Mouse (Mus musculus) adrenal gland, postnatal 0 days (tissue): ENCODE results near the gene Olfr875. TPM values are rescaled to one million over a fixed set of nuclear protein-coding genes. Genes with fewer than 3 reads are reported as not detected.

Experiments
- polyA plus RNA-seq: library from polyadenylated mRNA; unstranded; fragments of >200 nt; fragmentation: Nextera tagmentation; extraction: Ambion mirVana; gene quantifications from 2 replicates; pipeline ENCODE4 v1.2.1, GENCODE M21; 2015

Gene Olfr875
- polyA plus RNA-seq = not detected in 2 replicates

DNA sequence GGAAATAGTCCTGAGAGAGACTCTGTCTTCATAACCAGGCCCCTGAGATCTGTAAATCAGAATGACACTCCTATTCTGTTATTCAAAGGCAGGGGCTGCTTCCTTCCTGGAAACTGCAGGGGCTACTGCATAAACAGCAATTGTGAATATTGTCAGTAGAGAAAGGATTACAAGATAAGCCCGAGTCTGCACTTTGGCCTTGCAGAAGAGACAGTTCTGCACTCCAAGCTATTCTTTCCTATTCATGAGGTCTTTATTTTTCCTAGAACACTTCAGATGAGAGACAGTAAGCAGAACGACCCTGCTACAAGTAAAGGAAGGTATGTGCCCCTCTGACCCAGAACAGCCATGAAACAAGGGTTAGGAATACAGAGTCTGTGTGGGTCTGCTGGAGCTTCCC, at the start of gene Olfr875:
Gene Olfr875 (plus strand): TSS at position 99 of the 400 bp plus-strand sequence.

DNA sequence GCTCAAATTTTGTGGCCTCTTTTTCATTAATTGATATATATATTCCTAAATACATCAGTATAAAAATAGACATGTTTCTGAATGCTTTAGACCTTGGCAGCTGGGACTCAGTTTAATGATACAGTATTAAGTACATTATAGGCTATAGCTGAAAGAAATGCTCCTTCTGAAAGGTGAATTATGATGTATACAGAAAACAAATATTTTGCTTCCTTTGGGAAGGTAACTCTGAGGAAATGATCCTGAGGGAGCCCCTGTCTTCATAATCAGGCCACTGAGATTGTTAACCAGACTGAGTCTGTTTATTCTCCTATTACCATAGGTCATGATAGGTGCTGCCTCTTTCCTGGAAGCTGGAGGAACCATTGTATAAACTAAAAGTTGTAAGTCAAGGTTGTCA, 26.9 kb upstream of the Olfr875 start, which contains the start of gene Olfr874:
Gene Olfr874 (plus strand): TSS at position 301 of the 400 bp plus-strand sequence.

DNA sequence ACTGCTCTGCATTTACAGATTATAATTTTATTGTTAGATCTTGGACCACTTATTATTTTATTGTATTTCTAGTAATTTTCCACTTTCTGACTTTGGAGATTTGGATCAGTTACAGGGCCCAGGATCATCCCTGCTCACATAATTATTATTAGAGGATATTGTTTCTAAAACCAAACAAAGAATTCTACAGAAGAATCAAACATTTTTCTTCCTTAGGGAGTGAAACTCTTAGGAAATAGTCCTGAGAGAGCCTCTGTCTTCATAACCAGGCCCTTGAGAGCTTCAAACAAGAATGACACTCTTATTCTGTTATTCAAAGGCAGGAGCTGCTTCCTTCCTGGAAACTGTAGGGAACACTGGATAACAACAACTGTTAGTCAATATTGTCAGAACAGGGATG, 31.1 kb downstream of the Olfr875 start, which contains the start of gene Olfr876:
Gene Olfr876 (plus strand): TSS at position 301 of the 400 bp plus-strand sequence.

Other genes with a start within 250 kb of the Olfr875 start
- 23.6 and 44.6 TPM in 2 replicates for gene Esam, start 243.8 kb upstream of the Olfr875 start, polyA plus RNA-seq
- gene Vsig2, start 232.6 kb upstream of the Olfr875 start, polyA plus RNA-seq = 0.92 and 3.2 TPM in 2 replicates
- gene Nrgn, start 219.0 kb upstream of the Olfr875 start, polyA plus RNA-seq = 2.0 and 3.4 TPM in 2 replicates
- 12.8 and 18.8 TPM in 2 replicates for gene Siae, start 216.2 kb upstream of the Olfr875 start, polyA plus RNA-seq
- 11.5 and 18.5 TPM in 2 replicates for gene Spa17, start 158.1 kb upstream of the Olfr875 start, polyA plus RNA-seq
- 123 and 129 TPM in 2 replicates for gene Tbrg1, start 114.5 kb upstream of the Olfr875 start, polyA plus RNA-seq
- gene Panx3, start 102.6 kb upstream of the Olfr875 start, polyA plus RNA-seq = 0.11 TPM in 1 of 2 replicates, not detected in the other
- not detected in 2 replicates for gene Olfr160, start 55.6 kb upstream of the Olfr875 start, polyA plus RNA-seq
- gene Olfr874, start 26.8 kb upstream of the Olfr875 start, polyA plus RNA-seq = not detected in 2 replicates
- gene Olfr876, start 31.2 kb downstream of the Olfr875 start, polyA plus RNA-seq = not detected in 2 replicates
- gene Olfr877, start 82.4 kb downstream of the Olfr875 start, polyA plus RNA-seq = 0.22 TPM in 1 of 2 replicates, not detected in the other
- gene Olfr145, start 124.9 kb downstream of the Olfr875 start, polyA plus RNA-seq = not detected in 2 replicates
- not detected in 2 replicates for gene Olfr878, start 146.0 kb downstream of the Olfr875 start, polyA plus RNA-seq
- gene Olfr881, start 220.0 kb downstream of the Olfr875 start, polyA plus RNA-seq = not detected in 2 replicates